Mouse (Mus musculus) heart, embryonic 13.5 days (tissue): ENCODE data around the gene Nostrin. TPM values are rescaled to one million over a fixed set of nuclear protein-coding genes. Genes with fewer than 3 reads are reported as not detected.

ENCODE experiments used
- ATAC-seq: fragments of 200-750 bp; cut with Nextera tagmentation; 2 replicates; pipeline ENCODE4 v1.8.0; 2017; ENCODE audit warnings: moderate TSS enrichment; ENCODE audit not compliant: insufficient number of reproducible peaks, low FRiP score, low TSS enrichment; ENCODE audit errors: extremely low read depth
- H3K27ac ChIP-seq: fragments of 300-500 bp; sonication (generic); replicated peaks from 2 replicates; pipeline ENCODE4 v1.5.1; 2015; ENCODE audit warnings: moderate library complexity, mild to moderate bottlenecking, inconsistent platforms
- H3K27me3 ChIP-seq: fragments of 300-500 bp; sonication (generic); replicated peaks from 2 replicates; pipeline ENCODE4 v1.6.1; 2015; ENCODE audit warnings: mild to moderate bottlenecking, inconsistent platforms
- H3K36me3 ChIP-seq: fragments of 300-500 bp; sonication (generic); 2 replicates; pipeline ENCODE4 v1.6.1; 2015; ENCODE audit warnings: mild to moderate bottlenecking, inconsistent platforms
- H3K4me1 ChIP-seq: fragments of 300-500 bp; sonication (generic); 2 replicates; pipeline ENCODE4 v1.6.1; 2015; ENCODE audit warnings: inconsistent platforms
- H3K4me2 ChIP-seq: fragments of 300-500 bp; sonication (generic); 2 replicates; pipeline ENCODE4 v1.6.1; 2015; ENCODE audit warnings: inconsistent platforms, mild to moderate bottlenecking, moderate library complexity
- H3K4me3 ChIP-seq: fragments of 300-500 bp; sonication (generic); 2 replicates; pipeline ENCODE4 v1.5.1; 2015; ENCODE audit warnings: moderate library complexity, mild to moderate bottlenecking, inconsistent platforms
- H3K9ac ChIP-seq: fragments of 300-500 bp; sonication (generic); 2 replicates; pipeline ENCODE4 v1.6.1; 2015; ENCODE audit warnings: inconsistent platforms, mild to moderate bottlenecking, moderate library complexity
- H3K9me3 ChIP-seq: fragments of 300-500 bp; sonication (generic); 2 replicates; pipeline ENCODE4 v1.6.1; 2016; ENCODE audit warnings: inconsistent platforms
- WGBS: fragments of 180-500 bp; shearing (Covaris S2); methylation state at CpG from one replicate; pipeline ENCODE4 v1.1.7; 2015; ENCODE audit warnings: mixed read lengths; 5-methylcytosine and 5-hydroxymethylcytosine counted together
- polyA plus RNA-seq: library from polyadenylated mRNA; unstranded; fragments of >200 nt; fragmentation: Nextera tagmentation; extraction: Ambion mirVana; gene quantifications from 2 replicates; pipeline ENCODE4 v1.2.1, GENCODE M21; 2015

Gene Nostrin
- polyA plus RNA-seq, 1 experiment from 2014 or later: 2.9 TPM

DNA sequence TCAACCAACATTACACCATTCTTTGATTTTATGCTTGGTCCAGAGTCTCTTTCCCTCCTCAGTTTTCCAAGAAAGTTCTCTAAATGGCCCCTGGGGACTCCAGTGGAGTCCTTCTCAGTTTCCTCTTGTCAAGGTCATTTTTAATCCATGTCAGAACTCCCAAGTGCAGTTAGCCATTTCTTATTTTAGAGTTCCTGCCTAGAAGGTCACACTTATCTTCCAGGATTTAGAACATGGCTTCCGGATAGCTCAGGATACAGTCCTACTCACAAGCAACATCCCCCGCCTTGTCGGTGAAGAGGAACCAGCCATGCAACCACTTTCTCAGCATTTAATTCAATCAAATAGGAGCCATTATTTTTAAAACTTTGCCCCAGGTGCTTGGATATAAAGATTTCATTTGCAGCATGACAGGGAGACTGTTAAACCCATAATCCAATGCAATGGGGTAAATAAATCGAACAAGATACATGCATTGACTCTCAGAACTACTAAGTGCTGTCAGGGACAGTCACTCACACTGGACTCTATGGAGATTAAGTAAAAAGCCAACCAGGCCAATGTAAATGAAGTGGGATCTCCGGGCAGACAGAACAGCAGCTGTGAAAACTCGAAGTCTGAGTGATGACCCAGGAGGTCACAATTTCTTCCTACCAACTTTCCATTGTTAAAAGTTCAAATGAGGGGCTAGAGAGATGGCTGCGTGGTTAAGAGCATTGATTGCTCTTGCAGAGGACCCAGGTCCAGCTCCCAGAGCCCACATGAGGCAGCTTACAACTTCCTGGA is 6.0 kb upstream of the Nostrin start:
- peak overlapping the region; percentile 56; the same call in 1 of the 2 replicates for H3K27ac ChIP-seq
- no peak overlapping the region for H3K4me2 ChIP-seq
- ATAC-seq: no peak
- WGBS: 57% methylated on average over 7 of the region's 7 CpGs
- H3K27me3 ChIP-seq: no peaks in the 10 kb centered on the region
- H3K36me3 ChIP-seq: no peaks in the 10 kb centered on the region
- peaks cover 15% of the 10 kb centered on the region for H3K4me1 ChIP-seq
- H3K4me3 ChIP-seq: no peak overlapping the region
- H3K9me3 ChIP-seq: no peaks in the 10 kb centered on the region
- H3K9ac ChIP-seq: no peak overlapping the region

DNA sequence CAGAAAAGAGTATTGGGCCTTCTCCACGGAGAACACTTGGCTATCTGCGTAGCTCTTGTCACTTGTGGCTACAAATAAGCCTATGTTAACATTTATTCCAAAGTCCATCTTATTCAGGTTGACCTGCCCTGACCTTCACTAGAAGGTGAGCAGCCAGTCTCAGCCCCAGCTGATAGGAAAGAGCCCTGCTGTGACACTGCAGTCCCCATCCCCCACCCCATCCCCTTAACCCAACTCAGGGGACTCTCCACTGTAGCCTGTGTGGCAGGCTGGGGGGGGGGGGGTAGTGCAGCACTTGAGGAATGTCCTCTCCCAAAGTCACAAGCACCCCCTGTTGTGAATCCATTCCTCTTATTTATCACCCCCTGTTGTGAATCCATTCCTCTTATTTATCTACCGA is 3.6 kb upstream of the Nostrin start:
- Histone ChIP-seq H3K9me3 (no peaks in the 10 kb centered on the region), H3K9ac (no peak overlapping the region), H3K4me3 (no peak overlapping the region), H3K27ac (no peak overlapping the region), H3K27me3 (no peaks in the 10 kb centered on the region), H3K36me3 (no peaks in the 10 kb centered on the region), H3K4me1 (peaks cover 29% of the 10 kb centered on the region), H3K4me2 (no peak overlapping the region)
- 41% methylated on average over 3 of the region's 3 CpGs for WGBS
- no peak for ATAC-seq

DNA sequence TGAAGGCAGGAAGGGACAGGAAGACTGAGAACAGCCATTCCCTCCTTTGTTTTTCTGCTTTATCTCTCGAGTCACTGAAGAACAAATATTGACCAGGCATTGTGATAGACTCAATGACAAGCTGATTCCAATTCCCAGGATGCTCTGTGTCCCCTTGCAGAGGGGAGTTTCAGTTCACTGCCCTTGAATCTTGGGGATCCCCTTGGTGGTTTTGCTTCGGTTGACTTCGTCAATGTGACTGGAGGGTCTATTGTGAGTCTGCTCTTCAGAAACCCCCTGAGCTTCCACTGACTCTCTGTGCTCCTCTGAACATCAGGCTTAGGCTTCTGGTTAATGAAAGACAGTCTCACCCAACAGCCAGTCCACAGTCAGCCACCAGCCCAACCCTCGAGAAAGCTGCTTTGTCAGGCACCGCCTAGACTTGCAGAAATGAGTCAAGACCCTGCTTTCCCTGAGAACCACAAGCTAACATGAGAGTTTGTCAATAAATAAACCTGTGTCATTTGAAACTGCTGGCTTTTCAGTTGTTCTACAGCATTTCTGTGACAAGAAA is 3.0 kb upstream of the Nostrin start:
- Histone ChIP-seq H3K27ac (no peak overlapping the region), H3K4me3 (no peak overlapping the region), H3K9ac (no peak overlapping the region), H3K4me2 (no peak overlapping the region), H3K27me3 (no peaks in the 10 kb centered on the region), H3K9me3 (no peaks in the 10 kb centered on the region), H3K4me1 (peaks cover 29% of the 10 kb centered on the region), H3K36me3 (no peaks in the 10 kb centered on the region)
- 51% methylated on average over 5 of the region's 5 CpGs for WGBS
- no peak for ATAC-seq

DNA sequence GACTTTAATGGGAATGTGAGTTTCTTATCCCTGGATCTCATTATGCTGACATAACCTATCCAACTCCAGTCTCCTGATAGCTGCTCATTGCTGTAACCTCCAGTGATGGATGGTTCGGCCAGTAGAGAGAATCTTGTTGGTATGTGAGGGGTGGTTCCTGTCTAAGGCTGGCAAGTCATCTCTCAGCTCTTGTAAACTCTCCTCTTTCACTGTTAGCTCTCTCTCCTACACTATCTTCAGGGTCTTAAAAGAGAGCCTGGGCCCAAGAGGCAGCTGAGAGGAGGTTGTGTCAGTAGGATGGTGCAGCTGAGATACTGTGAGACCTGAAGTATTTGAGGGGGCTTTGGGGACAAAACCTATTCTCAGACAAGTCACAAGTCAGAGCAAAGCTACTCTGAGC is 1.4 kb upstream of the Nostrin start:
- H3K4me3 ChIP-seq: no peak overlapping the region
- 58% methylated on average over 1 of the region's 1 CpGs for WGBS
- H3K4me2 ChIP-seq: no peak overlapping the region
- H3K9me3 ChIP-seq: no peaks in the 10 kb centered on the region
- H3K4me1 ChIP-seq: peaks cover 21% of the 10 kb centered on the region
- H3K9ac ChIP-seq: no peak overlapping the region
- no peak for ATAC-seq
- no peaks in the 10 kb centered on the region for H3K36me3 ChIP-seq
- no peak overlapping the region for H3K27ac ChIP-seq
- no peaks in the 10 kb centered on the region for H3K27me3 ChIP-seq

DNA sequence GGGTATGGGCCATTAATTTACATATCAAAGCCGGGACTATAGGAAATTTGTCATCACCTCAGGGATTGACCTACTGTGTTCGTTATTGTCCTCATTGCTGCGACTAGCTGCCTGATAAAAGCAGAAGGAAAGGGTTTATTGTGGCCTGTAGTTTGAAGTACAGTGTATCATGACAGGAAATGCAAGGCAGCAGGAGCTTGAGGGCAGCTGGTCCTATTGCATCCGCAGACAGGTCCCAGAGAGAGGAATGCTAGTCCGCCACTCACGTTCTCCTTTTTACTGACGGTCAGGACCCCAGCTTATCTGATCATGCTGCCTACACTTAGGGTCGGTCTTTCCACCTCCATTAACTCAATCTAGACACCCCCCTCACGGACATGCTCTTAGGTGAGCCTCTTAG is 663 bp upstream of the Nostrin start:
- 44% methylated on average over 9 of the region's 9 CpGs for WGBS

DNA sequence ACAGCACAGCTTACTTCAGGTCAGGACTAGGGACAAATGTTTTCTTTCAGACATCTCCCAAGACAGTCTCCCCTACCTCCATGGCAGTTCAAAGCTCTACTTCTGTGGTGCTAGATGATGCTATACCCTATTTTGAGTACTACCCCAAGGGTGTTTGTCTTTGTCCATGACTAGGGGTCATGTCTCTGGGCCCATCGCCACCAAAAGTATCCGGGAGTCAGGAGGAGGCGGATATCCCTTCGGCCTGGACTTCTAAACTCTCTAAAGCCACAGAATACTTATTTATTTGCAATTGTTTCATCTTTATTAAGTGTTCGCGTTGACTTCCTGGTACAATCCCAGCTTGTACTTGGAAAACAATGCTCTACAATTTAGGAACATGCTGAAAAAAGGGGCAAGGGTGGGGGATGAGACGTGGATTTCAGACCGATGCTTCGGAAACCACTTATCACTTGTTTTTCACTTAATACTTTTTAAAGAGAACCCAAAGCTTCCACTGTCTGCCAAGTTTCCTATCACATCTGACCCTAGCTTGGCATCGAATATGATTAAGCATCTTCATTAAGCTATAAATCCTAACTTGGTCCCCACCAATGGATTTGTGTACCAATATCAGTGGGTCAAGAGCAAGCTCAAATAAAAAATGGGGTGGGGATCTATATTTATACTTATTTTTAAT is 1.9 kb downstream of the Nostrin start:
- Histone ChIP-seq H3K36me3 (no peaks in the 10 kb centered on the region), H3K4me1 (peaks cover 19% of the 10 kb centered on the region), H3K4me3 (no peak overlapping the region), H3K27ac (no peak overlapping the region), H3K4me2 (no peak overlapping the region), H3K9ac (no peak overlapping the region), H3K9me3 (no peaks in the 10 kb centered on the region), H3K27me3 (no peaks in the 10 kb centered on the region)
- ATAC-seq: no peak
- 85% methylated on average over 10 of the region's 10 CpGs for WGBS

More for the DNA sequence above, 663 bp upstream of the Nostrin start:
- no peak overlapping the region for H3K4me2 ChIP-seq
- H3K9me3 ChIP-seq: no peaks in the 10 kb centered on the region
- ATAC-seq: no peak; the same call in 1 of the 2 replicates
- H3K4me3 ChIP-seq: no peak overlapping the region
- no peak overlapping the region for H3K27ac ChIP-seq
- H3K4me1 ChIP-seq: peaks cover 14% of the 10 kb centered on the region
- no peak overlapping the region for H3K9ac ChIP-seq
- no peaks in the 10 kb centered on the region for H3K36me3 ChIP-seq
- no peaks in the 10 kb centered on the region for H3K27me3 ChIP-seq

DNA sequence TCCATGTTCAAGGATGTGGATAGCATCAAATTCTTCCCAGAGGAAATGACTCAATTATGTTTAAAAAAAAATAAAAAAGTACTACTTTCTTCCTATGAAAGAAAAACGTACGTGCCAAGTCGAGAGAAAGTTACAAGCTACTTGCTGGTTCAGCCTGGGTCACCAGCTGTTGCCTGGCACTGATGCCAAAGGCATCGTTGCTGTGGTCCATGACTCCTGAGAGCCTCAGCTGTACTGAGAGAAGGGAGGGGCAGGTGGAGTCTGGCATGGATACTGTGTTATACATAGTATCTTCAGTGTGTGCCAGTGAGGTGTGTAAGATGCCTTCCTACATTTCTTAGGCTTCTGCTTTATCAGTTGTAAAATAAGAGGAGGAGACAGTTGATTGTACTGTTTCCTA is 3.2 kb downstream of the Nostrin start:
- H3K4me3 ChIP-seq: no peak overlapping the region
- H3K4me1 ChIP-seq: peaks cover 19% of the 10 kb centered on the region
- H3K9me3 ChIP-seq: no peaks in the 10 kb centered on the region
- ATAC-seq: no peak
- H3K9ac ChIP-seq: no peak overlapping the region
- no peak overlapping the region for H3K27ac ChIP-seq
- H3K4me2 ChIP-seq: no peak overlapping the region
- H3K36me3 ChIP-seq: no peaks in the 10 kb centered on the region
- H3K27me3 ChIP-seq: no peaks in the 10 kb centered on the region
- 54% methylated on average over 4 of the region's 4 CpGs for WGBS

DNA sequence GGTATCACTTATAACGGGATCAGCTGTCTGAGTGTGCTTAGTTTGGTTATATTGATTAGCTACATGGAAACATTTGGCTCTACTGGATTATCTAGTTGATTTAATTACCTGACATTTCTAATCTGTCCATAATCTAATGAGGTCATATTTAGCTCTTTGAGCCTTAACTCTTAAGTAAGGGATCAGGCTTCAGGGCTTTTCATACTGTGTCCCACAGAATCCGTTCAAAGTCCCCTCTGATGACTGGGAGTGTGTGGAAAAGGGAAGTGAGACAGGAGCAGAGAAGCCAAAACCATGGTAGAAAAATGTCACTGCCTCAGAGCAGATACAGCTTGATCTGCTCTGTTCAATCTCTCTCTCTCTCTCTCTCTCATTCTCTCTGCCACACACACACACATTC is 4.6 kb downstream of the Nostrin start:
- Histone ChIP-seq H3K36me3 (no peaks in the 10 kb centered on the region), H3K9ac (no peak overlapping the region), H3K4me2 (no peak overlapping the region), H3K4me3 (no peak overlapping the region), H3K9me3 (no peaks in the 10 kb centered on the region), H3K27ac (no peak overlapping the region), H3K4me1 (peaks cover 15% of the 10 kb centered on the region), H3K27me3 (no peaks in the 10 kb centered on the region)
- WGBS: 61% methylated on average over 2 of the region's 2 CpGs
- ATAC-seq: no peak

DNA sequence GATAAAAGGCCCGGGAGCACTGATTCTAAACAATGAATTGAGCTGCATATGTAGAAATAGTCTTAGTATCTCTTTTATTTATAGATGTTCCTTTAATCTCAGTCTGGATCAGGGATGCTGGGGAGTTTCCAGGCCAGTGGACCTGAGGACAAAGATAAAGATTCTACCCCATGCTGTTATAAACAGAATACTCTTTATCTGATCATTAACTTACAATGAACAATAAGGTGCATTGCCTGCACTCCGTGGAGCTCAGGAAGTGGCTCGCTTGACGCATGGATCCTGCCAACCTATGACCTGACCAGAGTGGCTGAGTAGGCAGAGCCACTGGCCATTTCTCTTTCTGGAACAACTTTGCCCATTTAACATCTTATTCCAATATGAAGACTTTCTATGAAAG is 5.2 kb downstream of the Nostrin start:
- H3K9ac ChIP-seq: no peak overlapping the region
- whole genome bisulfite sequencing: 65% methylated on average over 4 of the region's 4 CpGs
- peaks cover 10% of the 10 kb centered on the region for H3K4me1 ChIP-seq
- H3K27ac ChIP-seq: no peak overlapping the region
- H3K4me3 ChIP-seq: no peak overlapping the region
- ATAC-seq: no peak
- no peaks in the 10 kb centered on the region for H3K36me3 ChIP-seq
- no peaks in the 10 kb centered on the region for H3K9me3 ChIP-seq
- H3K27me3 ChIP-seq: no peaks in the 10 kb centered on the region
- H3K4me2 ChIP-seq: no peak overlapping the region

DNA sequence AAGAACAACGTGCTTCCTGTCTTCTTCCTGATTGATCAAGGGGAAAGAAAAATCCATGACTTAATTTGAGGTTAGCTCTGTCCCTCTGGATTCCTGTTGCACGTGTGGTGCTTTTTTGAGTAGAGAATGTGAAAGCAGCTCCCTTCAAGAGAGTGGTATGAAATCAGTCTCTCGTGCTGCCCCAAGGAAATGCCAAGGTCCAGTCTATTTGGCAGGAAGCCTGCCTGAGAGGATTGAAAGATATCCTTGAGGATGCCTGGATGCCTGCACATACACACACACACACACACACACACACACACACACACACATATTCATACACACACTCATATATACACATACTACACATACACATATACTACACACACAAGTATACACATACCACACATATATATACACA is 13.1 kb downstream of the Nostrin start:
- ATAC-seq: no peak
- H3K9ac ChIP-seq: no peak overlapping the region
- H3K36me3 ChIP-seq: no peaks in the 10 kb centered on the region
- H3K4me1 ChIP-seq: no peaks in the 10 kb centered on the region
- H3K27me3 ChIP-seq: no peaks in the 10 kb centered on the region
- no peak overlapping the region for H3K4me2 ChIP-seq
- no peaks in the 10 kb centered on the region for H3K9me3 ChIP-seq
- 40% methylated on average over 3 of the region's 3 CpGs for WGBS
- H3K27ac ChIP-seq: no peak overlapping the region
- no peak overlapping the region for H3K4me3 ChIP-seq

DNA sequence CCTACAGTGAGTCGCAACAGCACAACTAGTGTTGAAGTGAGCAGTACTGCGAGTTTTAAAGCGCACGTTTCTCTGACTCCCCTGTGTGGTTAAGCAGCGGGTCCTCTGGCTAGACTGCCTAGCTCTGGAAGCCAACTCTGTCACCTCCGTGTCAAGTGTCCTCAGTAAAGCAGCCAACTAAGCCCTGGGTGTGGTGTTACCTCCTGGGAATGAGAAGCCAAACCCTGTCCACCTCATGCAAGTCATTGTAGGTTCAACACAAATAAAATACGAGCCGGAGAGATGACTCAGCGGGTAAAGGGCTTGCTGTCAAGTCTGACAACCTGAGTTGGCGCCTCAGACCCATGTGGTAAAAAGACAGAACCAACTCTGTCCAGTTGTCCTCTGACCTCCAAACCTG is 13.6 kb downstream of the Nostrin start:
- H3K9me3 ChIP-seq: no peaks in the 10 kb centered on the region

More for the DNA sequence above, 13.6 kb downstream of the Nostrin start:
- ATAC-seq: no peak
- no peaks in the 10 kb centered on the region for H3K4me1 ChIP-seq
- no peaks in the 10 kb centered on the region for H3K27me3 ChIP-seq
- no peaks in the 10 kb centered on the region for H3K36me3 ChIP-seq
- no peak overlapping the region for H3K4me3 ChIP-seq
- no peak overlapping the region for H3K27ac ChIP-seq
- no peak overlapping the region for H3K9ac ChIP-seq
- no peak overlapping the region for H3K4me2 ChIP-seq
- WGBS: 79% methylated on average over 10 of the region's 10 CpGs
